Mouse (Mus musculus) limb, embryonic 12.5 days (tissue): ENCODE measurements at regions not wholly inside any gene's neighbourhood (a gene's known extent, or its start where the extent isn't known, plus 50 kb on each side); places are given as distances from the start of the nearest gene placed in this dataset.

ENCODE experiments used
- ATAC-seq: fragments of 200-750 bp; cut with Nextera tagmentation; 2 replicates; pipeline ENCODE4 v1.8.0; 2017; ENCODE audit warnings: low read depth, moderate TSS enrichment; ENCODE audit not compliant: insufficient number of reproducible peaks, insufficient read depth, low FRiP score, low TSS enrichment
- H3K27ac ChIP-seq: fragments of 300-500 bp; sonication (generic); 2 replicates; pipeline ENCODE4 v1.5.1; 2016; ENCODE audit warnings: mild to moderate bottlenecking, moderate library complexity
- H3K27me3 ChIP-seq: fragments of 300-500 bp; sonication (generic); 2 replicates; pipeline ENCODE4 v1.6.1; 2016; ENCODE audit warnings: mild to moderate bottlenecking, moderate library complexity
- H3K36me3 ChIP-seq: fragments of 300-500 bp; sonication (generic); 2 replicates; pipeline ENCODE4 v1.6.1; 2016; ENCODE audit warnings: mild to moderate bottlenecking, moderate library complexity
- H3K4me1 ChIP-seq: fragments of 300-500 bp; sonication (generic); replicated peaks from 2 replicates; pipeline ENCODE4 v1.6.1; 2016
- H3K4me2 ChIP-seq: fragments of 300-500 bp; sonication (generic); 2 replicates; pipeline ENCODE4 v1.6.1; 2016; ENCODE audit warnings: mild to moderate bottlenecking, moderate library complexity
- H3K4me3 ChIP-seq: fragments of 300-500 bp; sonication (generic); replicated peaks from 2 replicates; pipeline ENCODE4 v1.5.1; 2016; ENCODE audit warnings: mild to moderate bottlenecking
- H3K9ac ChIP-seq: fragments of 300-500 bp; sonication (generic); replicated peaks from 2 replicates; pipeline ENCODE4 v1.6.1; 2016; ENCODE audit warnings: mild to moderate bottlenecking, moderate library complexity
- H3K9me3 ChIP-seq: fragments of 300-500 bp; sonication (generic); 2 replicates; pipeline ENCODE4 v1.6.1; 2016; ENCODE audit warnings: mild to moderate bottlenecking, moderate library complexity
- WGBS: fragments of 180-500 bp; shearing (Covaris S2); methylation state at CpG from one replicate; pipeline ENCODE4 v1.1.7; 2016; 5-methylcytosine and 5-hydroxymethylcytosine counted together

DNA sequence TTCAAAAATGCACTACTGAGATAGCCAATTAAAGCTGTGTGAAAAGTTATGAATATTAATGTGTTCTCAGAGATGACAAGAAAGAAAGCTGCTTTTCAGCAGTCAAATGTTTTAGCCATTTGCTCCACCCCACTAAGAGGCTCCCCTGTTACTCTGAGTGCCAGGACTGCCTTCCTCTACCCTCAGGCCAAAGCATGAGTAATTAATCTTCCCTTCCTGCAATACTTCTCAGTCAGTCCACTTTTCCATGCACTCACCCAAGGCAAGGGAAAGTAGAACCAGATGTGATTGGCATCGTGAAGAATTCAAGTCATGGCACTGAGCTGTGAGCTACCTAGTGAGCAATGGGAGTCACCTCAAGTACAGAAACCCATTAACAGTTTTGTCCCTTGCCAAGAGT lies 908.9 kb upstream of the Jmjd1c start:
- Histone ChIP-seq H3K36me3 (no peaks in the 10 kb centered on the region), H3K4me3 (no peak overlapping the region), H3K27ac (no peak overlapping the region), H3K9me3 (no peaks in the 10 kb centered on the region), H3K4me1 (peaks cover 6% of the 10 kb centered on the region), H3K4me2 (no peak overlapping the region), H3K9ac (no peak overlapping the region), H3K27me3 (no peaks in the 10 kb centered on the region)
- 6% methylated on average over 1 of the region's 1 CpGs for WGBS
- ATAC-seq, result no peak

DNA sequence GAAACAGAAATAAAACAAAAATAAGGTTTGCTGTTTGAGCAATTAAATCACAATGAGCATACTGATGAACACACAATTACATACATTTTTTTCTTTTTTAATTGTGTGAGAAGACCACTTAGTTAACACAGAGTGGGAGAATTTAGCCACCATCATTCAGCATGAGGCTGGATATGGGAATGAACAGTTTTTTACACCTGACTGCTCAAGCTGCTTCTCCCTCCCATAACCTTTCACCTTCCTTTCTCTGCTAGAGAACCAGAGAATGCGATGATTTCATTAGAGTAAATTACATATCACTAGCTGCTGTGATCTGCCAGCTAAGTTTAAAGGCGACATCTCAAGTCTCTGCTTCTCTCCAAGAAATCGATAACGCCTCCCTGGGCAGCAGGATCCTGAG lies 894.8 kb upstream of the Jmjd1c start:
- H3K4me2 ChIP-seq, result no peak overlapping the region
- WGBS, result 60% methylated on average over 4 of the region's 4 CpGs

GRCm38 (mm10) chr10:66228123-66228522 lies 867.8 kb upstream of the Jmjd1c start:
- Histone ChIP-seq H3K4me1 (no peaks in the 10 kb centered on the region), H3K27ac (no peak overlapping the region), H3K9me3 (no peaks in the 10 kb centered on the region), H3K27me3 (no peaks in the 10 kb centered on the region), H3K4me2 (no peak overlapping the region), H3K9ac (no peak overlapping the region), H3K36me3 (no peaks in the 10 kb centered on the region), H3K4me3 (no peak overlapping the region)
- 53% methylated on average over 2 of the region's 2 CpGs for WGBS
- ATAC-seq, result no peak

More for the DNA sequence above, 894.8 kb upstream of the Jmjd1c start:
- Histone ChIP-seq H3K4me3 (no peak overlapping the region), H3K27me3 (no peaks in the 10 kb centered on the region), H3K9ac (no peak overlapping the region), H3K36me3 (no peaks in the 10 kb centered on the region), H3K4me1 (no peaks in the 10 kb centered on the region), H3K9me3 (no peaks in the 10 kb centered on the region), H3K27ac (no peak overlapping the region)
- no peak for ATAC-seq

- WGBS, result 73% methylated on average over 2 of the region's 2 CpGs
- H3K27ac ChIP-seq, result no peak overlapping the region
- H3K36me3 ChIP-seq, result no peaks in the 10 kb centered on the region
- no peak overlapping the region for H3K4me3 ChIP-seq
- no peak for ATAC-seq
- no peak overlapping the region for H3K9ac ChIP-seq
- no peaks in the 10 kb centered on the region for H3K9me3 ChIP-seq
- no peaks in the 10 kb centered on the region for H3K27me3 ChIP-seq
- H3K4me2 ChIP-seq, result no peak overlapping the region
- no peaks in the 10 kb centered on the region for H3K4me1 ChIP-seq
These were observed 861.5 kb upstream of the Jmjd1c start for GRCm38 (mm10) chr10:66234370-66234916.

DNA sequence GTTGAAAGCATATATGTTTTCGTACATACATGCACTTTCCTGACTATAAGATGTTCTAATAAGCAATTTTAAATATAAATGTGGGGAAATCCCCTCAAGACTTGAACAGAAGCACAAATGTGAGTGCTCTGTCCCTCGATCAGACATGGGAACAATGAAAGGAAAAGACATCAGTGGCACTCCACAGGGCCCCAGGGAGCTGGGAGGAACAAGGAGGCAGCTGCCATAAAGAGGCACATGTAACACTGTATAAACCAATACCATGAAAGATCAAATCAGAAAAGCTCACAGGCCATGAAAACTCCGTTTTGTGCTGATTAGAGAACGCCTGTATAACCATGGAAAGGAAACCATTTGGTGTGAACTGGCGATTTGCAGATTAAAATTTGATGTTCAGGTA lies 839.5 kb upstream of the Jmjd1c start:
- WGBS, result 69% methylated on average over 5 of the region's 5 CpGs

DNA sequence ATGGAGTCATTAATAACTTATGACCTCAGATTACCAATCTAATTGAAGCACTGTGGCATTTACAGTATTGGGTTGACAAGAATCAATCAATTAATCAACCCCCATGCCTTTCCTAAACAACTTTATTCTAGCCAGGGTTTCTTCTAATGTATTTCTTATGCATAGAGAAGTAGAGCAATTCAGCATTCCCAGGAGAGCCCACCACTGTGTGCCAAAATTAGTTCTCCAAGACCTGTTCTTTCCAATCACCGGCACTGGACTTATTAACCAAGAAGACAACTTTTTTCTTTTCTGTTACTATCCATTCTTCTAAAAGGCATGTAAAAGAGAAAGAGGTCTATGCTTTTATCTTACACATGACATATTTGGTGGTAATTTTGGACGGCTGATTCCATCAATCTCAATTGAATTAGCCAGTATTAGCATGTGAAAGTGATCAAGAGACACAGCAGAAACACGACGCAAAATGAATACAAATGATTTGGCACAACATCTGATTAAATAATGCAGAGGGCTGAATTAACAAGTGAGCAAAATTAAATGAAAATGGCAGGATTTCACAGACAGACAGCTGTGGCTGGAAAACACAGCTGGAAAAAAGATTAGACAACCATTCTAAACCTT lies 825.2 kb upstream of the Jmjd1c start:
- Histone ChIP-seq H3K9me3 (no peaks in the 10 kb centered on the region), H3K4me3 (no peak overlapping the region), H3K9ac (no peak overlapping the region), H3K27ac (no peak overlapping the region), H3K27me3 (no peaks in the 10 kb centered on the region), H3K36me3 (no peaks in the 10 kb centered on the region), H3K4me1 (no peaks in the 10 kb centered on the region), H3K4me2 (no peak overlapping the region)
- no peak for ATAC-seq
- WGBS, result 83% methylated on average over 4 of the region's 4 CpGs

More for the DNA sequence above, 839.5 kb upstream of the Jmjd1c start:
- Histone ChIP-seq H3K27ac (no peak overlapping the region), H3K4me1 (no peaks in the 10 kb centered on the region), H3K4me2 (no peak overlapping the region), H3K27me3 (no peaks in the 10 kb centered on the region), H3K4me3 (no peak overlapping the region), H3K9ac (no peak overlapping the region), H3K9me3 (no peaks in the 10 kb centered on the region), H3K36me3 (no peaks in the 10 kb centered on the region)
- ATAC-seq, result no peak

DNA sequence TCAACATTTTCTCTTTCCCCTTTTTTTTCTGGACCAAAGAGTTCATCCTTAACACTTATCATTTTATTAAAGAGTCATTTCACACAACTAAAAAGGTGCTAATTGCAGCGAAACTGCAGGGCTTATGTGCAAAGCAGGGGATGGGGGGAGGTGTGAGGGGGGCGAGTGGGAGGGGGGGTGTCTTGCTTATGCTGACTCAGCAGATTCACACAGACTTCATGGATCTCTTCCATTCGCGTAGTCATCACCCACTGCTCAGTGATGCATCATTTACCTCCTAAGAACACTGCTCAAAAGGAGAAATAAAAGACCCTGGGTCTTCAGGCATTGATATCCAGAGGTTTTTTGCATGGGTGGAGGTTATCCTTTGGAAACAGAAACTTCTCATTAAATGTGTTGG lies 800.3 kb upstream of the Jmjd1c start:
- Histone ChIP-seq H3K4me2 (no peak overlapping the region), H3K9me3 (no peaks in the 10 kb centered on the region), H3K9ac (no peak overlapping the region), H3K36me3 (no peaks in the 10 kb centered on the region), H3K4me3 (no peak overlapping the region), H3K27ac (no peak overlapping the region), H3K27me3 (no peaks in the 10 kb centered on the region), H3K4me1 (no peaks in the 10 kb centered on the region)
- ATAC-seq, result no peak
- WGBS, result 62% methylated on average over 4 of the region's 4 CpGs

DNA sequence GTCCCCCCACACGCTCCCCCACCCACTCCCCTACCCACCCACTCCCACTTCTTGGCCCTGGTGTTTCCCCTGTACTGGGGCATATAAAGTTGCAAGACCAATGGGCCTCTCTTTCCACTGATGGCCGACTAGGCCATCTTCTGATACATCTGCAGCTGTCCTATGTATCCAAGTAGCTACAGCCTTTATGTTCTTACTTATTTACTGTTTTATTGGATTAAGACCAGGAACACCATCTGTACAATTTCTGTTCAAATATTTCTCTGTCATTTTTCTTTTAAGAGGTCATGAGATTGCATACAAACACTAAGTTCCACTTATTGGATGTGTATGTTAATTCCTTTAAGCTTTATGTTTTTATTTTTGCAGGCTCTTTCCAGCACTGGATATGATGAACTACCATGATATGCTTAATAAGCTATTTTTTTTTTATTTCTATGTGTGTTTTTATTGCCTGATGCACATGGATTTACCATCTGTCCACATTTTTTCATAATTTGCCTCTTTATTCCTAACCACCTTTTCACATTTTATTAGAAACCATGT lies 792.6 kb upstream of the Jmjd1c start:
- no peaks in the 10 kb centered on the region for H3K36me3 ChIP-seq
- H3K9ac ChIP-seq, result no peak overlapping the region
- no peaks in the 10 kb centered on the region for H3K27me3 ChIP-seq
- H3K4me3 ChIP-seq, result no peak overlapping the region
- no peak overlapping the region for H3K27ac ChIP-seq
- 80% methylated on average over 2 of the region's 2 CpGs for WGBS
- H3K9me3 ChIP-seq, result no peaks in the 10 kb centered on the region
- no peak overlapping the region for H3K4me2 ChIP-seq
- no peak for ATAC-seq
- H3K4me1 ChIP-seq, result no peaks in the 10 kb centered on the region

GRCm38 (mm10) chr10:66304901-66305300 lies 791.0 kb upstream of the Jmjd1c start:
- ATAC-seq, result no peak
- no peaks in the 10 kb centered on the region for H3K9me3 ChIP-seq
- H3K4me1 ChIP-seq, result no peaks in the 10 kb centered on the region
- no peaks in the 10 kb centered on the region for H3K36me3 ChIP-seq
- H3K4me3 ChIP-seq, result no peak overlapping the region
- H3K4me2 ChIP-seq, result no peak overlapping the region
- no peaks in the 10 kb centered on the region for H3K27me3 ChIP-seq
- H3K9ac ChIP-seq, result no peak overlapping the region
- H3K27ac ChIP-seq, result no peak overlapping the region

DNA sequence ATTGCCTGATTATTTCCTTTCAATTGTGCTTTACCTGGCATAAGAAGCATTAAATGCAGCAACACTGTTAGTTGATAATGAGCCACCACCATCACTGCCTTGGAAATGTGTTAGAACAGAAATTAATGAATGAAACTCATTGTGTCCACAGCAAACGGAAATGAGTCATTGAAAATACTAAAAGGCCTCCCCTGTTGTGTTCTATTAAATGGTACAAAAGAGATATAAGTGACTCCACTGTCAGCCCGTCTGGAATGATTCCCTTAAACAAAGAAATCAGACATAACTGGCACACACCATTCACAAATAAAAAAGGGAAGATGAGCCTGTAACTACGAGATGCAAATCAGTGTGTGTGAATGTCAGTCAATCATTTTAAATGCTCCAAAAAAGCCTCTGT lies 764.8 kb upstream of the Jmjd1c start:
- Histone ChIP-seq H3K36me3 (no peaks in the 10 kb centered on the region), H3K27me3 (no peaks in the 10 kb centered on the region), H3K4me1 (no peaks in the 10 kb centered on the region), H3K9me3 (no peaks in the 10 kb centered on the region), H3K27ac (no peak overlapping the region), H3K4me3 (no peak overlapping the region), H3K9ac (no peak overlapping the region), H3K4me2 (no peak overlapping the region)
- ATAC-seq, result no peak
- 69% methylated on average over 3 of the region's 3 CpGs for WGBS

GRCm38 (mm10) chr10:66337994-66338393 lies 757.9 kb upstream of the Jmjd1c start:
- no peak overlapping the region for H3K27ac ChIP-seq
- WGBS, result 75% methylated on average over 1 of the region's 1 CpGs
- no peak overlapping the region for H3K4me2 ChIP-seq
- H3K4me3 ChIP-seq, result no peak overlapping the region
- H3K27me3 ChIP-seq, result no peaks in the 10 kb centered on the region
- H3K36me3 ChIP-seq, result no peaks in the 10 kb centered on the region
- H3K4me1 ChIP-seq, result no peaks in the 10 kb centered on the region
- H3K9me3 ChIP-seq, result no peaks in the 10 kb centered on the region
- no peak for ATAC-seq
- no peak overlapping the region for H3K9ac ChIP-seq

DNA sequence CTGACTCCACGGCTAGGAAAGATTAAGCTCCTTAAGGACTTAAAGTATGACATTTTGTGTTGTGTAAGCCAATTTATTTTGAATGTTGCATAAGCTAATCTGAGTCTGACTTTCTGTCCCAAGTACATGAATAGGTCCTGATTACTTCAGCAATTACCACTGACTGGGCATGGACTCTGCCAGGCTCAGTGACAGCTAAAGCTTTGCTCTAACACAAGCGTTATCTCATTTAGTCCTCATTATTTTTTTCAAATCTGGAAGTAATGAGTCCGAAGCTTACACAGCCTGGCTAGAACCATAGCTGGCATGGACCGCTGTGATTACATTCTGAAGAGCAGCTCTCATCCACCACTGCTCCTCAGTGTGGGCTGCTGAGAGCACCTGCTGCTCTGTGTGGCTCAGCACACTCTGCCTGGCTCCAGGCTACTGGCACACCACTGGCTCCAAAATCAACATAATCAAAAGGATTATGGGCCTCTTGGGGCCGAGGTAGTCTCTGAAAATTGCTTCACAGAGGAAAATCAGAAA lies 753.0 kb upstream of the Jmjd1c start:
- Histone ChIP-seq H3K4me1 (no peaks in the 10 kb centered on the region), H3K9me3 (no peaks in the 10 kb centered on the region), H3K27ac (no peak overlapping the region), H3K4me2 (no peak overlapping the region), H3K36me3 (no peaks in the 10 kb centered on the region), H3K4me3 (no peak overlapping the region), H3K27me3 (no peaks in the 10 kb centered on the region), H3K9ac (no peak overlapping the region)
- WGBS, result 75% methylated on average over 5 of the region's 5 CpGs
- no peak for ATAC-seq
